Mouse (Mus musculus) layer of hippocampus, adult 9-10 months (tissue): ENCODE measurements at regions not wholly inside any gene's neighbourhood (a gene's known extent, or its start where the extent isn't known, plus 50 kb on each side); places are given as distances from the start of the nearest gene placed in this dataset.

ENCODE experiments used
- DNase-seq: peaks from one replicate; pipeline ENCODE4 v3.0.0; 2022; ENCODE audit warnings: low spot score

DNA sequence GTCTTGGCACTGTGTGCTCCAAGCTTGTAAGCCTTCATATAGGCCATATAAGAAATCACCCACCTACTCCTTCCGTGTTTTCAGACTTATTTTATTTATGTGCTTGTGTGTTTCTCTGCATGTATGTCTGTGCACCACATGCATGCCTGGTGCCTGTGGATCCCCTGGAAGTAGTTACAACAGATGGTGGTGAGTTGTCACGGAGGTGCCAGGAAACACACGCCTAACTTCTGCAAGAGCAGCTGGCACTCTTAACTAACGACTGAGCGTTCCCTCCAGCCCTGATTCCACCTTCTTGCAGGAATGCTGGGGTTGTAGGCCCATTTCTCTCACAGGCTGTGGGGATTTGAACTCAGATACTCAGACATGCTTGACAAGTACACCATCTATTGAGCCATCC, 80.6 kb upstream of the Sulf2 start:
- no peak for DNase-seq

DNA sequence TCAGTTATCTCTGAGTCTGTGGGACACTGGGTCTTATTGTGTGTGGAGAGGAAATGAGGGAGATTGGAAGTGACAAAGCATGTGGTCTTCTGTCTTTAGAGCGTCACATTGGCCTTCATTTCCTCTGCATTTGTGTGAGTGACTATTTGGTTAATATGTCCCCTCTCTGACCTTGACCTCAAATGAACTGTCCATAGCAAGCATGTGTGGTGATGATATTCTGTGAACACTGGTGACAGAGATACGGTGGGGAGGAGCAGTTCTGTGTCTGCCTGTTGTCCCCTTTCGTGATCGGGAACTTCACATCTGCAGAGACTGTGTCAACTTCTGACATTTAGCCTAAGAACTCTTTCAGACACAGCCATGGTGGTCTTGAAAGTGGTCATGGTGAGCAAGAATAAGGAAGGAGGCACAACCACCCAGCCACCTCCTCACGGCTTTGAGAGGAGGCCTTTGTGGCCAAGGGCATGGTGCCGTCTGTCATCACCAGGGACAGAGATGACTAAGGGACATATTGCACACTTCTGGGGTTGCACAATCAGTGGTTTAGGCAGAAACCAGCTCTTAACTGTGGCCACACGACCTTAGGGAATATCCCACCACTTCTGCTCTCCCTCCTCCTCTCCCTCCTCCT, 79.2 kb upstream of the Sulf2 start:
- no peak for DNase-seq

DNA sequence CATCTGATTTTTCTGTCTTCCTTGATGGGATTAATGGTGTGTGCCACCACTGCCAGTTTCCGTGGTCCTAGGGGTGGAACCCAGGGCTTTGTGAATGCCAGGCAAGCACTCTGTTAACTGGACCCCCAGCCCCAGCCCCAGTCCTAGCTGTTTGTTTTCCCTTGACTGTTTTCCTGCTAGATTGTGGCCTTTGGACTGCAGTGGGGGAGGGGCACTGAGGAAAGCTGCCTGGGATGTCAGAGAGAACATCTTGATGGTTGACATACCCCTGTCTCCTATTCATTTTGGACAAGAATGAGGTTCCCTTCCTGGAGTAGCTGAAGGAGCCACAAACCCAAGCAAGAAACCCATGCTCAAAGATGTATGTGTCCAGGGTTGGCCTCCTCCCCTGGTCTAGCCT, 77.8 kb upstream of the Sulf2 start:
- DNase-seq = no peak

DNA sequence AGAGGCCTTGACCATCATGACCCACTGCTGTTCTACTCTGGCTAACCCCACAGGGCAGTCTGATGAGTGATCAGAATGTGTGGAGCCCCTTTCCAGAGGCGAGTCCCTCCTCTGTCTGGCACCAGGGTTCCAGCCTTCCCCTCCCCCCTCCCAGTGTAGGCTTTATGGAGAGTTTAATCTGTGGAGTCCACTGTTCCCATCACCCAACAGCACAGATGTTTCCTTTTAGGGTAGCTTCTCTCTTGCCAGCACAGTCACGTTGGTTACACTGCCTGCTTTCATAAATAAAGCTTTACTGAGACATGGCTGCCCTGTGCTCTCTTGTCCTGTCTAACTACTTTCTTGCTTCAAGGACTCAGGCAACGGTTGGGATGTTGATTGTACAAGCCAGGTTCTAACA, 76.9 kb upstream of the Sulf2 start:
- DNase-seq = no peak

DNA sequence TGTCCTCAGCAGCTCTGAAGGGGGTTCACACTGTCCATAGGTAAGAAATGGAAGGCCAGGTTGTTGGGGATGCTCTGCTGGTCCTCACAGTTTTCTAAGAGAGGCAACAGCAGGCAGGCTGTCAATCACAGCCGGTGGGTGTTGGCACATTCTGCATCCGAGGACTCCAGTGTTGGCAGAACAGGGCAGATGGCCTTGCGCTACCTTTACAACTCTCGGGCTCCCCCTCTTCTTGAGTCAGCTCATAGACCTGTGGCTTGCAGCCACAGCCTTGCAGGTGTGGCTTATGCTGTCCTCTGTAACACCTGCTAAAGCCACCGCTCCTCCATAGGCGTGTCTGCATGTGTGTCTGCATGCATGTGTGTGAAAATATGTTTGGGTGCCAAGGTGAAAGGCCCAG, 75.2 kb upstream of the Sulf2 start:
- DNase-seq = no peak

DNA sequence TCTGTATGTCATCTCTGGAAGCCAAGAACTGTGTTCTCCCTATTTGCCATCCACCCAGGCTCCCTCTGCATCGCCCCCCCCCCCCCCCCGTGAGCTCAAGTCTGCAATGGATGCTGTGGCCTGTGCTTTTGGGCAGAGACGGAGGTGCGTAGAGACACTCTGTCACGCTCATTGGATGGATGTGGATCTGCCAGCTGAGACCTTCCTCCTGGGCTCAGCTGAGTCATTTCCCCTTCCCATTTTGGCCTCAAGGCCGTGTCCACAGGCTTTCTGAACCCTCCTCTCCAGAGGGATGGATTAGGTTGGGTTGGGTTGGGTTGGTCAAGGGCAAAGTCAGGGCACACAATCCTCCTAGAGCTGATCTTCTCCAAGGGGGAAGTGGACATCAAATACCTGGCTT, 72.9 kb upstream of the Sulf2 start:
- DNase-seq = no peak

DNA sequence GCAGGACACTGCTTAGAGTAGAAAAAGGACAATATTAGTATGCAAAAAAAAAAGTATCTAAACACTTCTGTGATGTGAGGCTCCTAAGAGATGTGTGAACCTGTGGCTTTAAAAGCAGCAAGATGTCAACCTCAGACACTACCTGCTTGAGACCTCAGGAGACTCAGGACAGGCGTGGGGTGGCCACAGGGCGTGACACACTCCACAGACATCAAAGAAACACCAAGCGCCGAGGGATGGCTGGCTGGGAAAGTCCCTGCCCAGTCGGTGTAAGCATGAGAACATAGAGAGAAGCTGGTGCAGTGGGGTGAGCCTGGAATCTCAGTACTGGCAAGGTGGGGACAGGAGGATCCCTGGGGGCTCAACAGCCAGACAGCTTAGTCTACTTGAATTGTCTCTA, 72.0 kb upstream of the Sulf2 start:
- no peak for DNase-seq

DNA sequence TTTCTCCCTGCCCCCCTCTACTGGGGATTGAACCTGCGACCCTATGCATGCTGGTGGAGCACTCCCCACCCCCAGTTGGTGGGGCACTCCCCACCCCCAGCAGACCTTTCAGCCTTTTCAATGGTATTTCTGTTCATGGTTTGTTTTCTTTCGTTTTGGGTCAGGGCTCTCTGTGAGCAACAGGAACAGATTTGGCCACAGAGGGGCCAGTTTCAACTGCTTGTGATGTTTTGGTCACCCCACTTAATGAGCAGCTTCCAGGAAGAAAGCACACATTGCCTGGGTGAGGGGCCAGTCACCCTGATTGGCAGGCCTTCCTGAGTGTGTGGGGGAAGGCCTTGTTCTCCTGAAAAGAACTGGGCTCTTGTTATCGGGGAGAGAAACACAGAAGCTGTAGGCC, 71.5 kb upstream of the Sulf2 start:
- no peak for DNase-seq

DNA sequence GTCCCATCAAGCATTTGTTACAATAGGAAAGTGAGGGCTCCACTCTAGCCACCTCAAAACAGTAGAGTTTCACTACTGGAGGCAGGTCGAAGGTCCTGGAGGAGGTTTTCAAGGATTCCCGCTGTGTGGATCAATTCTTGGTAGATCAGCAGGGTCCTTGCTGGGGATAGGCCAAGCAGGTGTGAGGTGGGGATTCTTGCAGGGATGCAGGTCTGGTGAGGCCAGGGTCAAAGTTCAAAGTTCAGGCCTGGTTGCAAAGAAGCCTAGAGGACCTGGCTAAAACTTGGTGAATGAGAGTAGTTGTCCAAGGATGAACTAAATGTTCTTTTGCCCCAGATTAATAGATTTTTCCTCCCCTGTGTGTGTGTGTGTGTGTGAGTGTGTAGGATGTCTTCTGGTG, 70.9 kb upstream of the Sulf2 start:
- DNase-seq = no peak

DNA sequence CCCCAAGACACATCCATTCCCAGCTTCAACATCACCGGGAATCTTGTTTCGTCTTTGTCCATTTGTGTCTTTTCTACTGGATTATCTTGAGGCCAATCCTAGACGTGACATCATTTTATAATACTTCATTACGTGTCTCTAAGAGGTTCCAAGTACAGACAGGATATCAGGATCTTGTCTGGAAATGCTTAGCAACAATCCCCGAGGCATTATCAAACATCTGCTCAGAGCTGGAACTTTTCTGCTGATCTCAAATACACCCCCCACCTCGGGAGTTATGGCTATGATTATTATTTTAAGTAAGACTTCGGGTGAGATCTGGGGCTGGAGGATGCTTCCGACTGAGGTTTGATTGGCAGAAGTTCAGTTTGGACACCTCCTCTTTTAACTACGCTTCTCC, 69.9 kb upstream of the Sulf2 start:
- no peak for DNase-seq

DNA sequence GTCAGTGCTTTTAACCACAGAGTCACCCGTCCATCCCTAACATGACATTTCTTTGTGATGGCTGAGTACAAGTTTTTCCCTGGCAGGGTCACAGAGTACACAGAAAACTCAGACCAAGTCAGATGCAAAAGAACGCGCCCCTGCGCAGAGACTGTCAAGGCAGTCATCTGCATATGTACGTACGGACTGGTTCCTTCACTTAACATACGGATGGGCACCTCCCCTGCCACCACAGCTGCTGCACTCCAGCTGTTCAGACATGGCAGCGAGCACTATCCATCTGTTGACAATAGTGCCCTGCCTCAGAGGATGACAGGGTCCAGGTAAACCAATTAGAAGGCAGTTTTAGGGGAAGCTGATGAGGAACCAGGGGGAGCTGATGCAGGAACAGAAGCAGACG, 63.3 kb upstream of the Sulf2 start:
- DNase-seq = no peak

DNA sequence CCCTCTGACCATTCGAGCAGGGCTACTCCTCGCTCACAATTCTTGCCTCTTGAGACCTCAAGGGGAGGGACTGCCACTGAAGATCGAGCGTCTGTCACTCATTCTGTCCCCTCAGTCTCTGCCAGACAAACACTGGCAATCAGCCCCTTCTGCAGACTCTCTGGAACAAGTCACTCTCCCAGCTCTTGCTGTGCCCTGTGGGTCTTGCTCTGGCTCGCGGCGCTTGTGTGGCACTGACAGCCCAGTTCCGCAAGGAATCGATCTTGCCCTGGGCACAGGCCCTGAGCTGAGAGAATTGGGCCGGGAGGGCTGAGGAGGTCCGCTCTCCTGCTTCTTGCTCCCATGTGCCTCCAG, 61.0 kb upstream of the Sulf2 start:
- DNase-seq = no peak

DNA sequence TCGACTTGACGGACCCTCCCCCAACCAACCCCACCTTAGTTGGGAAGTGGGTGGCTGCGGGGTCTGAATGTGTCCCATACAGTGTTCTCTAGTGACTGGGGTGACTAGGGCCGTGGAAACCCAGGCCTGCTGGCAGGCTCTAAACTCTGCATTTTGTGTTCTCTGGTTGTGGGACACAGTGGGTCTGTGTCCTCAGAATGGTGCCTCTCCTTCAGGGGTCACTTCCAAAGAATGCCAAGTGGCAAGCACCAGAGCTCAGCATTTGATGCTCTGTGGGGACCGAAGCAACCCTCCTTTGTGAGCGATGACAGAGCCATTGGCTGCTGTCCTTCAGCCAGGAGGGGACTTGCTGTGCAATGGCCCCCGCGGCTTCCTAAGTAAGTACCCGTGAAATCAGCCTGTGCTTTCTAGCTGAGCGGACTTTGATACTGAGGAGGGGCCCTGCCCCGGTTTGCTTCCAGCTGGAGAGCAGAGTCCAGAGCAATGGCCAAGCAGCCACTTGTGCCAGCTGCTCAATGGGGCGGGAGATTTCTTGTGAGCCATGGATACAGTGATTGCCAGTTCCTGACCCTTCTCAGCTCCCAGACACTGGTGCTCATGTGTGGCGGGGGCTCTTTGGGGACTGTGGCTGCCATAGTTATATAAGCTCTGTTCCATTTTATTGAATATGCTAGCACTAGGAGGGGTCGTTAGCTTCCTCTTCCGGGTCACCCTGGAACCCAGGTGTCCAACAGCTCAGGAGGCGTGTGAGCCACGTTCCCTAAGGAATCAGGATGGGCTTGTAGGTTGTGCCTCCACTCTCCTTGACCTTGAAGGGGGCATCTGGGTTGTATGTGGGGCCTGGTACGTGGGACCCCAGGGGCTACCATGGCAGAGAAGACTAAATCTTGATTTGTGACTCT, 60.4 kb upstream of the Sulf2 start:
- no peak for DNase-seq

DNA sequence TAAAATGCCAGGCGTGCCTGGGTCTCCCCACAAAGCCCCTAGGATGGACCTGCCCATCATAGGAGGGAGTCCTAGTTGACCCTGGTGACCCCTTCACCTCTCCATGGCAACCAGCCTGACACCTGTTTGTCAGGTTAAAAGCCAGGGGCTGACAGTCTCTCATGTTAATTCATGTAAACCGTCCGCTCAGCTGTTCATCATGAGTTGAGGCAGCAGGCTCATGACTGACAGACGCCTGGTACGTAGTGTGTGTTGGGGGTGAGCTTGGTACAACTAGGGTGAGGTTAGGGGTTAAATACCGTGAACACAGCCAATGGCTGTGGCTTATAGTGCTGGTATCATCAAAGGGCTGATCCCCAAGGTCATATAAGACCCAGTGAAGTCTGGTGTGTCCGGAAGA, 59.7 kb upstream of the Sulf2 start:
- DNase-seq = no peak

DNA sequence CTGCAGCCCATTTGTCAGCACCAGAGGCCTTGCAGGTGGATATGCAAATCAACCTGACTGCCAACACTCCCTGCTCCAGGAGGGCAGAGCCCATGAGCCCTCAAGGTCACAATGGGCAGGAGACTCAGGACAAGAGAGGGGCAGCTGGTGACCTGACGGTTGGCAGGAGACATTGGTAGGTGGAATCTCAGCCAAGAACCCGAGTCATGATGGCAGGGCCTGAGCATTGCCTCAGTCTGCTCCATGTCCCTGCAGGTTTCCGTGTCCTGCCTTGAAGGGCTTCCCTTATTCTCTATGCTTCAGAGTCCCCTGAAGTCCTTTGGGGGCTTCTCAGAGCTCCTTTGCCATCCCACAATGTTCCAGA, 51.7 kb upstream of the Sulf2 start:
- no peak for DNase-seq

DNA sequence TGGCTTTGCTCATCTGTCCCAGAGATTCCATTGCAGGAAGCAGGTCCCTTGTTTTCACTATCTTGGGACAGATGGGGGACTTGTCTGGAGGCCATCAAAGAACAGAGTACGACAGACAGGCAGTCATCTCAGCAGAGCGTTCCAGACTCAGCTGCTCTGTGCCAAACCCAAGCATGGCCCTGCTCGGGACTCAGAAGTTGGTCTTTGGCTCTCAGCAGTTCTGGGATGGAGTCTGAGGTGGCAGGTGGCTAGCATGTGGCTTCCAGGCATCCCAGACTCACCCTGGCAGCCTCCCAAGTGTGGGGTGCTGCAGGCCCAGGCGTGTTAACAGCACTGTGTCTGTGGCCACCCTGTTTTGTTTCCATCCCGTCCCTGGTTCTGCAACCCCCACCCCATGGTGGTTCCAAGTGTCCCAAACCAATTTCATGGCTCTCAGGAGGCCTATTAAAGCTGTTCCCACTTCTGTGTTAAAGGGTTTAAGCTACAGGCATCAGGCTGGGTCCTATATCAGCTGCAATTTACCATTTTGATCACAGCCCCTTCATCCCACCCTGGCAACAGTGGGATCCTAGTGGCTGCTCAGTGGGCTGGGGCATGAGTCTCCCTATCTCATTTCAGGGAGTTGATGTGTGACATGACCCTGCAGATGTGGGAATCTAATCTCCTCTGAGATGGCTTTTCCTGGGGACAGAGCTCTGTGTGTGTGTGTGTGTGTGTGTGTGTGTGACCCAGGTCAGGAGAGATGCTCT, 51.1 kb upstream of the Sulf2 start:
- no peak for DNase-seq
